Mouse (Mus musculus): ENCODE measurements around the gene Yy2.

Yy2 gene

GRCm38 (mm10) chrX:157568840-157569239 lies at the start of gene Yy2:
Gene Yy2, minus strand, starts transcription at chrX:157568985.
- DNase-seq (ENCODE audit: low spot score in 2 of 2): no peak

GRCm38 (mm10) chrX:157612894-157613293 lies 44.1 kb upstream of the Yy2 start:
- DNase-seq (ENCODE audit: low spot score in 2 of 2): no peak

- no peak for DNase-seq (ENCODE audit: low spot score in 2 of 2)
Observed at GRCm38 (mm10) chrX:157601450-157601849, 32.7 kb upstream of the Yy2 start.

DNA sequence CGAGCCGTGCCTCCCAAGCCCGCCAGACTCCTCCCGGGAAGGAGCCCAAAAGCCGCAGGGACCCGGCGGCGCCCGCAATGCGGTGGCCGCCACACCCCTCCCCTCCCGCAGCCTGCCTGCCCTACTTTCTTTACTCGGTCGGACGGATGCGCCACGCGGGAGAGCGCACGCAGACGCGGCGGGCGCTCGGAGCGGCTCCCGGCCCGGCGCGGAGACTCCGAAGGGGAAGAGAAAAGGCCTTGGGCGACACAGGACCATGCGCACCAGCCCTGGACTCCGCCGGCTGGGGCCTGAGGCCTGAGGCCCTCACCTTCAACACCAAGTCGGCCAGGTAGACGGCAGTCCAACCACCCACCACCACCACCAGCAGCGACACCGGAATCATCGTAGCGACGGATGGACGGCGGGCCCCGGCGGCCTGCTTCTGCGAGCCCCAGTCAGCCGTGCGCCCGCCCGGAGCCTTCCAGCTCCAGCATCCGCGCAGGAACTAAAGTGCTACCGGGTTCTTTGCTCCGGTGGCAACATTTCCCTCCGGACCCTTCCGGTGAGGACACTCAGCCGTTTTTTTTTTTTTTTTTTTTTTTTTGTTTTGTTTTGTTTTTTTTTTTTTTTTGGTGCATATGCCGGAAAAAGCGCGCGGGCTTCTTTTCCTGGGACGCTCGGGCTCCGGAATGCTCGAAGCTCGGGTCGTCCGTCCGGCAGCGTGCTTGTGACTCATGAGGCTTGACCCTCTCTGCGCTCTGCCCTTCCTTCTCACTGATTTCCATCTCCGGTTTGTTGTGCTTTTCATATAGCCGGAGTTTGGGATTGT lies 29.6 kb upstream of the Yy2 start, which contains the start of gene Mbtps2:
Gene Mbtps2 (minus strand): TSS at position 530 of the 811 bp plus-strand sequence.
- DNase-seq (ENCODE audit: low spot score in 2 of 2): peak; percentile 21 to 45

DNA sequence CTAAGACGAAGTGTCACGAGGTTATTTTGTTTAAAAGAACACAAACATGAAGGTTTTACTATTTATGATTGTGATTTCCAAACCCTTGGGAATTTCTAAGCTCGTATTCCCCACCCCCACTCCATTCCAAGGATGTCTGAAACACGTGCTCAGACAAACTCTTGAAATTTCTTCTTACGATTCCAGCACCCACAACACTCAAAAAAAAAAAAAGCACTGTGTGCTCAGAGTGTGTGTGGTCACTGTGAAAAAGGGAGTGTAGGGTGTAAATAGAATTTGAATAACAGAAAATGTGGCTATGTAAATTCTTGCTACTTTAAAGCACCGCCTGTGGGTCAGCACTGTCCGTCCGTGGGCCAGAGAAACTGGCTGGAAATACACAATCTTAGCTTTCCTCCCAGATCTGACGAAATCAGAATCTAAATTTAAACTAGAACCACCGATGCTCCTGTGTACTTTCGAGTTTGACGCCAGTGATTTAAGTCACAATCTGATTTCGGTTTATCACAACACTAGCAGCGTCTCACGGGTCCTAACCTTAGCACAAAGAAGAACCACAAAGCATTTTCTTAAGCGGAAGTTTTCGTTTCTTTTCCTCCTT lies 28.9 kb upstream of the Yy2 start:
- no peak for DNase-seq (ENCODE audit: low spot score in 2 of 2)

DNA sequence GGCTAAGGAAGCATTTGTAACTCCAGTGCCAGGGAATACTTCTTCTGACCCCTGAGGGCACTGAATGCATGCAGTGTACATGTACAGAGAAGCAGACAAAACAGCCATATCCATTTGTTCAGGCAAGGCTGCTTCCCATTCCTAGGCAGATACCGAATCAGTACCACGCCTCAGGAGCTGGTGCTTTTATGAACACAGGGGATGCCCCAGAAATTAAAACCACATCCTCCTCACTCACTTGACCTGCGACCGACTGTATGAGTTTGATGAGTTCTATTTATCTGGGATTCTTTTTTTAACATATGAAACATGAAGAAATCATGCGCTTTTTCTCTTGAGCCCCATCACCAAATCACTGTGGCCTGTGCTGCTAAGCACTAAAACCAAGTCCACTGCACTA lies 28.0 kb upstream of the Yy2 start:
- no peak for DNase-seq (ENCODE audit: low spot score in 2 of 2)

GRCm38 (mm10) chrX:157595927-157596326 lies 27.1 kb upstream of the Yy2 start:
- no peak for DNase-seq (ENCODE audit: low spot score in 2 of 2)

- DNase-seq (ENCODE audit: low spot score in 2 of 2): no peak
Observed at GRCm38 (mm10) chrX:157594606-157595005, 25.8 kb upstream of the Yy2 start.

- DNase-seq (ENCODE audit: low spot score in 2 of 2): no peak
Observed at GRCm38 (mm10) chrX:157587001-157587400, 18.2 kb upstream of the Yy2 start.

- no peak for DNase-seq (ENCODE audit: low spot score in 2 of 2)
Observed at GRCm38 (mm10) chrX:157586397-157586796, 17.6 kb upstream of the Yy2 start.

DNA sequence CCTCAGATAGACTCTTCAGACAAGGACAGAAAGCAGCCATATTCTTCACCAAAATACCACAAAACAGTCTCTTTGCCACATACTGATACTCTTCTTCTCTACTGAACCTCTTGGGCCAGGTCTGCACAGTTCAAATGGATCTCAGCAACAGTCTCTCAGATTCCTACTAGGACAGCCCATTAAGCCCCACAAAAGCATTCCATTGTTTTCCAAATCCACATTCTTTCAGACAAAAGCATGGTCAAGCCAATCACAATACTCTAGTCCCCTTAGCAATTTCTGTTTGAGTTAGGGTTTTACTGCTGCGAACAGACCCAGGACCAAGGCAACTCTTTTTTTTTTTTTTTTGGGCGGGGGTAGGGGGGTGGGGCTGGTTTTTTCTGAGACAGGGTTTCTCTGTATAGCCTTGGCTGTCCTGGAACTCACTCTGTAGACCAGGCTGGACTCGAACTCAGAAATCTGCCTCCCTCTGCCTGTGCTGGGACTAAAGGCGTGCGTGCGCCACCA lies 10.4 kb upstream of the Yy2 start:
- DNase-seq (ENCODE audit: low spot score in 2 of 2): no peak

DNA sequence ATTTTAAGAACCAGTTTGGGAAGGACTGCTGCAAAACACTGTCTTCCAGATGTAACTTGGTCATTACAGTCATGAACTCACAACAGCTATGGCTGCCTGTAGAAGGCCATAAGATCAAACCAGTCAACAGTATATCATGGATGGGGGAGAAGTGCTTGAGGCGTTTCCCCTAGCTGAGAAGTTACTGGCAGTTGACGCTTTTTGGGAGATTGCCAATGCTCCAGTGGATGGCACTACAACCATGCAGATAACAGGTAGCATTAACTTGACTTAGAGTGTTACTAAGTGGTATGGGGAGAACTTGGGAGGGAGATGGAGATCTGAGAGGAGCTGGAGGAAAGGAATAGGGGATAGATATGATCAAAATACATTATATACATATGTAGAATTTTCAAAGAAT lies 5.9 kb upstream of the Yy2 start:
- no peak for DNase-seq (ENCODE audit: low spot score in 2 of 2)

GRCm38 (mm10) chrX:157563794-157564193 lies 5.0 kb downstream of the Yy2 start:
- no peak for DNase-seq (ENCODE audit: low spot score in 2 of 2)

- no peak for DNase-seq (ENCODE audit: low spot score in 2 of 2)
Observed at GRCm38 (mm10) chrX:157547082-157547481, 21.7 kb downstream of the Yy2 start.

All from urinary bladder, adult 18-20 months (tissue).